Mouse (Mus musculus) heart, embryonic 15.5 days (tissue): ENCODE data around the gene Hoxb4. TPM values are rescaled to one million over a fixed set of nuclear protein-coding genes. Genes with fewer than 3 reads are reported as not detected.

Source experiments
- ATAC-seq: fragments of 200-750 bp; cut with Nextera tagmentation; replicated peaks from 2 replicates; pipeline ENCODE4 v1.8.0; 2017; ENCODE audit warnings: low read depth, moderate TSS enrichment; ENCODE audit not compliant: insufficient number of reproducible peaks, insufficient read depth, low FRiP score
- H3K27ac ChIP-seq: fragments of 300-500 bp; sonication (generic); 2 replicates; pipeline ENCODE4 v1.5.1; 2015; ENCODE audit warnings: mild to moderate bottlenecking, inconsistent platforms
- H3K27me3 ChIP-seq: fragments of 300-500 bp; sonication (generic); 2 replicates; pipeline ENCODE4 v1.6.1; 2015; ENCODE audit warnings: inconsistent platforms
- H3K36me3 ChIP-seq: fragments of 300-500 bp; sonication (generic); 2 replicates; pipeline ENCODE4 v1.6.1; 2015; ENCODE audit warnings: mild to moderate bottlenecking, inconsistent platforms
- H3K4me1 ChIP-seq: fragments of 300-500 bp; sonication (generic); replicated peaks from 2 replicates; pipeline ENCODE4 v1.6.1; 2015; ENCODE audit warnings: inconsistent platforms
- H3K4me2 ChIP-seq: fragments of 300-500 bp; sonication (generic); 2 replicates; pipeline ENCODE4 v1.6.1; 2015; ENCODE audit warnings: inconsistent platforms, mild to moderate bottlenecking, moderate library complexity
- H3K4me3 ChIP-seq: fragments of 300-500 bp; sonication (generic); 2 replicates; pipeline ENCODE4 v1.5.1; 2015; ENCODE audit warnings: mild to moderate bottlenecking, inconsistent platforms
- H3K9ac ChIP-seq: fragments of 300-500 bp; sonication (generic); 2 replicates; pipeline ENCODE4 v1.6.1; 2015; ENCODE audit warnings: mild to moderate bottlenecking, inconsistent platforms
- H3K9me3 ChIP-seq: fragments of 300-500 bp; sonication (generic); replicated peaks from 2 replicates; pipeline ENCODE4 v1.6.1; 2016; ENCODE audit warnings: inconsistent platforms
- WGBS: fragments of 180-500 bp; shearing (Covaris S2); methylation state at CpG from one replicate; pipeline ENCODE4 v1.1.7; 2015; ENCODE audit warnings: mixed read lengths; 5-methylcytosine and 5-hydroxymethylcytosine counted together
- polyA plus RNA-seq: library from polyadenylated mRNA; unstranded; fragments of >200 nt; fragmentation: Nextera tagmentation; extraction: Ambion mirVana; gene quantifications from 2 replicates; pipeline ENCODE4 v1.2.1, GENCODE M21; 2015

The Hoxb4 gene
- polyA plus RNA-seq, 1 experiment from 2014 or later = 0.31 TPM

DNA sequence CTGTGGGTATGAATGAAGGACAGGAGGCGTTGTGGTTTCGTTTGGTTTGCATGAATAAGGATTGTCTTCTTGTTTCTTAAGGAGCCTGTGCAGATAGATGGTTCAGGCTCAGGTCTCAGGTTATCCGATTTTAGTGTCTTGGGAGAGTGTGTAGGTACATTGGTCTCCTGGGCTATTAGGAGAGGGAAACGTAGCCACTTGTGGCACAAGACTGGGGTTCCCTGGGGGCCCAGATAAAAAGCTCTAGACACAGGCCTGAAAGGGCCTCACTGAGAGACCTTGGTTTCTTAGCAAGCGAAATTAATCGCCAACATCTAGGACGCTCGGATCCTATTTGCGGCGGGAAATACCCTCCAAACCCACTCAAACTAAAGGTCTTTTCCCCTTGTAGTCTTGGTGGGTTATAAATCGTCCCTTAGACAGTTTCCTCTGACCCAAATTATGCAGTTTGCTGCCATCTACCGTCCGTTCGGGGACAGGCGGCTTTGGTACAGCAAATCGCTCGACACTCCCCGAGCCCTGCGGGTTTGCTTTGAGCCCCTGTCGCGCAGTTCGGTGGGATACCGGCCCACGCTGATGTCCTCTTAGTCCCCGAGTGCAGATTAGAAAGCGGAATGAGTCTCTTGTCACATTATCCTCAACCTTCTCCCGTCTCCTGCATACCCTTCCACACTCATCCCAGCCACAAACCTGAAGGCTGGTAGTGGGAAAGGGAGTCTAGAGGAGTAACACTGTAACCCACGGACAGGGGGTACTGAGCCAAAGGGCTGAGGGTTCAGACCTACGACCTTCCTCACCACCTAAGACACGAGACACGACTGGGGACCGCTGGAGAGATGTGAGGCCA lies 23.6 kb upstream of the Hoxb4 start:
- H3K9me3 ChIP-seq = no peaks in the 10 kb centered on the region
- ATAC-seq = no peak
- H3K36me3 ChIP-seq = no peaks in the 10 kb centered on the region
- H3K4me3 ChIP-seq = peak overlapping the region; percentile 12; the same call in 1 of the 2 replicates
- under 1% methylated on average over 32 of the region's 32 CpGs for WGBS
- H3K9ac ChIP-seq = no peak overlapping the region
- H3K4me2 ChIP-seq = peak overlapping the region; percentile 18; the same call in 1 of the 2 replicates
- peaks cover 100% of the 10 kb centered on the region for H3K27me3 ChIP-seq
- H3K27ac ChIP-seq = no peak overlapping the region
- H3K4me1 ChIP-seq = peaks cover 12% of the 10 kb centered on the region

DNA sequence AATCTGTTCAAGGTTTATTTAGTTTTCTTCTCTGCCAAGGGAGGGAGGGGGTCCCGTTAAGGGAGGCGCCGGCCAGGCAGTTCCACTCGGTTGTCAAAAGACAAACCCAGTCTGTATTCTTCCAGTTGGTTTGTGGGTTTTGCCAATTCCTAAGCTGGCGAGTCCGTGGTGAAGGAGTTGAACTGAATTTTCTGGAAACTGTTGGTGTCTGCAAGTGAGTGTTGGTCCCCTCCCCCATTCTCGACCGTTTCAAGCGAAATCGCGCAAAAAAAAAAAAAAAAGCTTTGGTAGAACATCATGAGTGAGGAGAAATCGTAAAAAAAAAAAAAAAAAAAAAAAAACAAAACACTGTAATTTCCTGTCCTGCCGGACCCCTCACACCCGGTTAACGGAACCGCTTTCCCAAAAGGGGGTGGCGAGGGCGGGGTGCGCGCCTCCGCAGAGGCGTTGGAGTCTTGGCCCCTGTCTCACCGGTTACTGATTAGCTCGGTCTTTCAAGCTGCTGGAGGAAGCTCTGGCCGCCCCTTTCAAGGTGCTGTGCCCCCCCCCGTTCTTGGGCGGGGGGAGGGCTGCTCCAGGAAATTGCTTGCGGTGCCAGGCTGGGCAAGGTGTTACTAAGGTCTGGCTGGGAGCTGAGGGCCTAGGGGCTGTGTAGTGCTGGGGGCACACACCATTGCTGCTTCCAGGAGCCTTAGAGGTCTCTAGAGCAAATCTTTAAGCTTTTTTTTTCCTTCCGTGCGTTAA lies 22.8 kb upstream of the Hoxb4 start:
- Histone ChIP-seq H3K9ac (no peak overlapping the region), H3K4me1 (peaks cover 14% of the 10 kb centered on the region), H3K27me3 (peaks cover 100% of the 10 kb centered on the region), H3K27ac (no peak overlapping the region), H3K36me3 (no peaks in the 10 kb centered on the region), H3K4me3 (peak overlapping the region; percentile 12; the same call in 1 of the 2 replicates), H3K9me3 (no peaks in the 10 kb centered on the region), H3K4me2 (peak overlapping the region; percentile 18; the same call in 1 of the 2 replicates)
- 2% methylated on average over 30 of the region's 30 CpGs for WGBS
- no peak for ATAC-seq

DNA sequence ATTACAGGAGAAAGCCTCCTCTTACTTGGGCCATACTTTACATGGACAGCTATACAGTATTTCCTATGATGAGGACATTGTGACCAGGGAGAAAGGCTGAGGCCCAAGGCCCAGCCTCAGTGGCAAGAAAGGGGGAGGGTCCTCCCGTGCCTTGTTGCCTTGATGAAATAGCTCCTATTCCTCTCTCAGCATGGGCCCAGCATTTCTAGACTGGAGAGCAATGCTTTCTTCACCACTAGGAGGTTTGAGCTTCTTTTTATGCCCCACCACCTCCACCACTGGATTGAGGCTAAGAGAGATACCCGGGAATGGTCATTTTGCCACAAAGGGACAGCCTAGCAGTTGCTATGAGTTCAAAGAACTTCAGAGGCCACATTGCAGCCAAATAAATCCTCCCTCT lies 21.1 kb upstream of the Hoxb4 start:
- peaks cover 19% of the 10 kb centered on the region for H3K4me1 ChIP-seq
- no peak overlapping the region for H3K4me3 ChIP-seq
- peaks cover 100% of the 10 kb centered on the region for H3K27me3 ChIP-seq
- WGBS = 4% methylated on average over 2 of the region's 2 CpGs
- no peak overlapping the region for H3K9ac ChIP-seq
- no peak overlapping the region for H3K4me2 ChIP-seq
- H3K36me3 ChIP-seq = no peaks in the 10 kb centered on the region
- H3K27ac ChIP-seq = no peak overlapping the region
- ATAC-seq = no peak
- H3K9me3 ChIP-seq = no peaks in the 10 kb centered on the region

DNA sequence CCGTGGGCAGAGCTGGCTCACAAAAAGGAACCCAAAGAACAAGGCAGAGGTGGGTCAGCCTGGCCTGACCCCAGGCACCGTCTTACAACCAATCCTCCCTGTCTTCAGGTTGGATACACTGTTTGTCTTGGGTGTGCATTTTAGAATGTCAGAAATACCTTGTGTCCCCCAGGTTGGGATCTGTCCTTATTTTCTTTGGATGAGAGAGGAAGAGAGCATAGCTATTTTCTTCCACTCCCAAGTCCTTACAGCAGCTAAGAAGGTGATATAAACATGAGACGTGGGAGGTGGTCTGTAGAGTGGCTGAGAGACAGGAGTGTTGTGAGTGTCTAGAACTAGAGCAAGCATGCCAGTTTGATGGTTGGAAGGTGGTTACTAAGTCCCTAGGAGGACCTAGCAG lies 20.6 kb upstream of the Hoxb4 start:
- 10% methylated on average over 3 of the region's 3 CpGs for WGBS
- no peak for ATAC-seq
- Histone ChIP-seq H3K27ac (no peak overlapping the region), H3K4me1 (peaks cover 19% of the 10 kb centered on the region), H3K4me3 (no peak overlapping the region), H3K27me3 (peaks cover 100% of the 10 kb centered on the region), H3K36me3 (no peaks in the 10 kb centered on the region), H3K4me2 (no peak overlapping the region), H3K9ac (no peak overlapping the region), H3K9me3 (no peaks in the 10 kb centered on the region)

DNA sequence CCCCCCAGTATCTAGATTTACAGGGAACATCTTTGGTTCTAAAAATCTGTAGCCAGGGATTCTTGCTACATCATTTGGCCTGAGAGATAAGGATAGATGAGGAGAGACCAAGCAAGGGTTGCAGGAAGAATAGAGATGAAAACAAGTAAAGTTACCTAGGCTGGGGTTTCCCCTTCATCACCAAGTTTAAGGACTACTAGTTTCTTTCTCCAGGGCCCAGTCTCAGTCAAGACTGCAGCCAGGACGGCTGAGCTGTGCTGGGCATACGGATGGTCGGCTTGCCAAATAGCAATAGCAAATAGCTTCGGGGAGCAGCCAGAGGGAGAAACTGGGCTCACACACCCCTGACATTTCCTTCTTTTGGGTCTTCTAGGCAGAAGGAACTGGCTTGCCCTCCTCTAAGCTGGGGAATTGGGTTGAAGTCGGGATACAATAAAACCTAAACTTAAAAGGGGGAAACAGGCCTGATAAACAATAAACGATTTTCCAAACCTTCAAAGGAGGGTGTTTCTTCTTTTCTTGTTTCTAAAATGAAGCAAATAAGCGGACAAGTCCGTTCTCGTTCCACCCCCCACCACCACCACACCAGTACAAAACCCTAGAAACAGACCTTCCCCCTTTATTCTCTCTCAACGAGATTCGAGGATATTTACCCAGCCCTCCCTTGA lies 20.0 kb upstream of the Hoxb4 start:
- WGBS = 15% methylated on average over 11 of the region's 11 CpGs

DNA sequence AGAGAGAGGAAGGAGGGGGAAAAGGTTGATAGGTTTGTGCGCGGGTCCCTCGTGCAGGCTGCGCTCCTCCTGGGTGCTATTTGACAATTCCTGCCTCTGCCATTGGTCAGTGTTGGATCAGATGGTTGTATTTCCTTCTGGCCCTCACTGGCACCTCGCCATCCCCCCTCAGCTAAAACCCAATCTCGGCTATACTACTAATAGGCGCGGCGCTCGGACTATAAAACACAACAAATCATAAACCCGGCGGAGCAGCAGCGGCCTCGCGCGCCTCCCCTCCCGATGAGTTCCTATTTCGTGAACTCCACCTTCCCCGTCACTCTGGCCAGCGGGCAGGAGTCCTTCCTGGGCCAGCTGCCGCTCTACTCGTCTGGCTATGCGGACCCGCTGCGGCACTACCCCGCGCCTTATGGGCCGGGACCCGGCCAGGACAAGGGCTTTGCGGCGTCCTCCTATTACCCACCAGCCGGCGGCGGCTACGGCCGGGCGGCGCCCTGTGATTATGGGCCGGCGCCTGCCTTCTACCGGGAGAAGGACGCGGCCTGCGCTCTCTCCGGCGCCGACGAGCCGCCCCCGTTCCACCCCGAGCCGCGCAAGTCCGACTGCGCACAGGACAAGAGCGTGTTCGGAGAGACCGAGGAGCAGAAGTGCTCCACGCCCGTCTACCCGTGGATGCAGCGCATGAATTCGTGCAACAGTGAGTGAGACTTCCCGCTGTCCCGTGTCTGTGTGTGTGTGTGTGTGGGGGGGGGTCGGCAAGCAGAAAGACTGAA lies 19.0 kb upstream of the Hoxb4 start:
- under 1% methylated on average over 66 of the region's 66 CpGs for WGBS
- H3K4me2 ChIP-seq = peak overlapping the region; percentile 60
- peak overlapping the region; percentile 42 for H3K4me3 ChIP-seq
- peaks cover 100% of the 10 kb centered on the region for H3K27me3 ChIP-seq
- H3K4me1 ChIP-seq = peaks cover 26% of the 10 kb centered on the region
- ATAC-seq = no peak
- H3K9me3 ChIP-seq = no peaks in the 10 kb centered on the region
- no peaks in the 10 kb centered on the region for H3K36me3 ChIP-seq
- H3K9ac ChIP-seq = peak overlapping the region; percentile 29; the same call in 1 of the 2 replicates
- no peak overlapping the region for H3K27ac ChIP-seq

More for the DNA sequence above, 20.0 kb upstream of the Hoxb4 start:
- no peak for ATAC-seq
- Histone ChIP-seq H3K27me3 (peaks cover 100% of the 10 kb centered on the region), H3K27ac (no peak overlapping the region), H3K36me3 (no peaks in the 10 kb centered on the region), H3K4me2 (no peak overlapping the region), H3K4me3 (no peak overlapping the region), H3K9me3 (no peaks in the 10 kb centered on the region), H3K9ac (no peak overlapping the region), H3K4me1 (peaks cover 19% of the 10 kb centered on the region)

DNA sequence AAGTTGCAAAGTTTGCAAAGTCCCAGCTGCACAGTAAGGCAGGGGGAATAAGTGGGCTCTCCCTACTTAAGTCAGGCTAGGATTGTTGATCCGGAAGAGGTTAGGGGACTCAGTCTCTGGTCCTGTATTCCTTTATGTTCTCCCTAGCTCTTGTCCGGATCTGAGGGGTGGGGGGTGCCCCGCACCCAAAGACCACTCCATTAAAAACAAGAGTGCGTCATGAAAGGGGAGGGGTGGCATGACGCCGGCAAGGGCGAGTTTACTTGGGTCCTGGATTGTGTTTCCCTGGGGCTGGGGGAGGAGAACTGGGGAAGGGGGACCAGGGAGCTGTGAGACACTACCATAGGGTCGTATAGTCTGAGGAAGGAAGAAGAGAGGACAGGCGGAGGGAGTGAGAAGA lies 18.3 kb upstream of the Hoxb4 start:
- H3K9me3 ChIP-seq = no peaks in the 10 kb centered on the region
- H3K4me1 ChIP-seq = peaks cover 27% of the 10 kb centered on the region
- no peak for ATAC-seq
- H3K4me2 ChIP-seq = peak overlapping the region; percentile 60
- H3K4me3 ChIP-seq = peak overlapping the region; percentile 42
- no peak overlapping the region for H3K9ac ChIP-seq
- WGBS = 3% methylated on average over 9 of the region's 9 CpGs
- no peaks in the 10 kb centered on the region for H3K36me3 ChIP-seq
- H3K27ac ChIP-seq = no peak overlapping the region
- H3K27me3 ChIP-seq = peaks cover 100% of the 10 kb centered on the region

DNA sequence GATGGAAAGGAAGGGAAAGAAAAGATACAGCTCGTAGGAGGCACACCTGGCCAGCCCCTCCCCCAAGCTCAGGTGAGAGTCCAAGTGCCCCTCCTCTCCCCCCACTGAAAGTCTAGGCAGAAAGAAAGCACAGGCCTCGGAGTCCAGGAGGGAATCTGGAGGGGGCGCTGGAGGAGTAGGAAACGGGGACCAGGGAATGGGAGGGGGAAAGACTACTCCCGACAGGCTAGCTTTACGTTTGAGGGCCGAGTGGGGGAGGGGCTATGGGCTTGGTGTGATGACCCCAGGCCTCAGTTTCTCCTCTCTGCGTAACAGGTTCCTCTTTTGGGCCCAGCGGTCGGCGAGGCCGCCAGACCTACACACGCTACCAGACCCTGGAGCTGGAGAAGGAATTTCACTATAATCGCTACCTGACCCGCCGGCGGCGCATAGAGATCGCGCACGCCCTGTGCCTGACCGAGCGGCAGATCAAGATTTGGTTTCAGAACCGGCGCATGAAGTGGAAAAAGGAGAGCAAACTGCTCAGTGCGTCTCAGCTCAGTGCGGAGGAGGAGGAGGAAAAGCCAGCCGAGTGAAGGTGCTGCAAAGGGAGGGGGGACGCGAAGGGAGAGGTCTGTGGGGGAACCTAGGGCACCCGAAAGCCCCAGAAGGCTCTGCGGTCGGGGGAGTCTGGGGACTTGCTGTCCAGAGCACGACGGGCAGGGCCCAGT lies 17.6 kb upstream of the Hoxb4 start:
- no peak for ATAC-seq
- H3K27ac ChIP-seq = no peak overlapping the region
- peak overlapping the region; percentile 60 for H3K4me2 ChIP-seq

DNA sequence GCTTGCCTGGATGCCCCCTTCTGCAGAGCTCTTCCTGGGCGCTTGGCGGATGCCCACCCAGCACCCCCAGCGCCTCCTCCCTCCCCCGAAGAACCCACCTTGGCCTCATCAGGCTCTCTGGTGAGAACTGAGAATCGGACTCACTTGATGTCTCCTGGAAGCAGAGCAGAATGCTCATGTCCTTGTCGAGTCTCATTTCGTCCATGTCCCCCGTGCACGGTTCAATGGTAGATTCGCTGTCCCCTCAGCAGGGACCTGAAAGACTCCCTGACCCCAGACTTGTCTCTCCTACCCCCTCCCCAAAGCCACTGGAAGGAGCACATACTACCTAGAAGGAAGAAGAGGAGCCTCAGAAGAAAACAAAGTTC lies 17.0 kb upstream of the Hoxb4 start:
- Histone ChIP-seq H3K4me1 (peaks cover 24% of the 10 kb centered on the region), H3K9ac (no peak overlapping the region), H3K4me3 (no peak overlapping the region), H3K27me3 (peaks cover 100% of the 10 kb centered on the region), H3K4me2 (no peak overlapping the region; the same call in 1 of the 2 replicates), H3K9me3 (no peaks in the 10 kb centered on the region), H3K27ac (no peak overlapping the region), H3K36me3 (no peaks in the 10 kb centered on the region)
- 15% methylated on average over 10 of the region's 10 CpGs for WGBS
- no peak for ATAC-seq

More for the DNA sequence above, 17.6 kb upstream of the Hoxb4 start:
- no peaks in the 10 kb centered on the region for H3K9me3 ChIP-seq
- no peaks in the 10 kb centered on the region for H3K36me3 ChIP-seq
- peaks cover 25% of the 10 kb centered on the region for H3K4me1 ChIP-seq
- WGBS = 3% methylated on average over 35 of the region's 35 CpGs
- peaks cover 100% of the 10 kb centered on the region for H3K27me3 ChIP-seq
- H3K9ac ChIP-seq = no peak overlapping the region
- H3K4me3 ChIP-seq = peak overlapping the region; percentile 42

DNA sequence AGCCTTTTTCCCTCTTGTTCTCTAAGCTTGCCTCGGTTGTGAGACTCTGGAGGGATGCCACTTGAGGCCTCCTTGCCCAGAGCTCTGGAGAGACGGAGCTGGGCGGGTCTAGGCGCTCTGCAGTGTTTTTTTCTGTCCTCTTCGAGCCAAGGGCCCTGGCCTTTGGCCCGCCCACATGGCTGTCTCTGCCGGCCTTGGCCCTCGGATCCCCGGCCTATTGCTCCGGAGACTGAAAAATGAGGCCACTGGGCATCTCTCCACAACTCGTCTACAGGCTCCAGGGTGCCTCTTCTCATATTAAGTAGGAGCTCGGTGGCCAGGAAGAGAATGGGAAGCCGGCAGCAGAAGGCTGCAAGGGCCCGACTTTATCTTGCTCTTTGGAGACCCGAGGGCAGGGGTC lies 16.2 kb upstream of the Hoxb4 start:
- H3K9ac ChIP-seq = no peak overlapping the region
- H3K36me3 ChIP-seq = no peaks in the 10 kb centered on the region
- no peak for ATAC-seq
- no peak overlapping the region for H3K4me2 ChIP-seq
- WGBS = 9% methylated on average over 15 of the region's 15 CpGs
- H3K4me1 ChIP-seq = peaks cover 24% of the 10 kb centered on the region
- no peak overlapping the region for H3K4me3 ChIP-seq
- H3K9me3 ChIP-seq = no peaks in the 10 kb centered on the region
- H3K27ac ChIP-seq = no peak overlapping the region
- peaks cover 100% of the 10 kb centered on the region for H3K27me3 ChIP-seq
